Comparison of ENCODE assay signal across 18 mouse cellular contexts in the genomic region with DNA sequence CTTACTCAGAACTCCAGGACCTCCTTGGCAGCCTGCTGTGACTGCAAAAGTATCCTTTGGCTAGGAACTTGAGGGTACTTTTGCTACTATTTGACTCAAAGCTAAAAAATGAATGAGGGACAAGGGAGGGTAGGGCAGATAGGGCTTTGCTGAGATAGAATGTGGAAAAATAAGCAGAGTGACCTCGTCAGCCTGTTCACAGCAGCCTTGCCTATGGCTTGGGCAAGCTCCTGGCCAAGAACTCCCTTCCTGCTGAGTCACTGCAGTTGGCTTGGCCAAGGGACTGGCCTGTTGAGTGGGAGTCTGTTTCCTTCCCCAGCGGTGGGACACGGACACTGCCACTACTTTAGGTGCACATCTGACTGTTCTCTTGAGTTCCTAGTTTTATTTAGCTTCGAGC. TPM values are rescaled to one million over a fixed set of nuclear protein-coding genes. Genes with fewer than 3 reads are reported as not detected.
DNase-seq lines count a peak whose midpoint lies in the region; ATAC-seq lines count a peak whose summit lies in the region.
"Had no signal": no experiment of that assay in that cellular context is flagged by ENCODE, and none has a peak within 500 bp of the region (broad histone marks: within the 10 kb centered on the region; RNA-seq: fewer than 3 reads in every experiment).

No protein-coding gene starts in this region.

- H3K4me2 ChIP-seq in heart, embryonic 14.5 days (ENCODE audit: low read length), result no peak overlapping the region
- H3K4me2 ChIP-seq in neural tube, embryonic 15.5 days, result no peak overlapping the region
- H3K4me2 ChIP-seq: embryonic facial prominence, embryonic 12.5 days; forebrain, embryonic 15.5 days; intestine, embryonic 15.5 days; liver, embryonic 15.5 days; midbrain, embryonic 12.5 days; neural tube, embryonic 13.5 days had no signal

- peak; percentile 30 to 53 for DNase-seq in lung, adult 18-20 months
- no peak for DNase-seq in lung, postnatal 14 days
- DNase-seq in adrenal gland, postnatal 36 days, result peak; percentile 51 to 71
- DNase-seq in skeletal muscle tissue, adult 2 months (ENCODE audit: low read depth, low spot score), result peak; percentile 2
- DNase-seq in thymus, postnatal 0 days (ENCODE audit: low spot score), result no peak
- DNase-seq in left cerebral cortex, postnatal 10 days (ENCODE audit: extremely low spot score in 1 of 2, low spot score in 2 of 2), result no peak
- DNase-seq: cerebellum, adult 18-20 months; thymus, postnatal 4 days had no signal

- intact Hi-C loops in left cerebral cortex, postnatal 10 days (cut with DNase I), result loop anchor here (2.0 to 5.0 kb wide), 2 partner anchors 20 to 71 kb away; no protein-coding TSS in a partner anchor

- no peak; the same call in 1 of the 2 replicates for ATAC-seq in heart, embryonic 14.5 days (ENCODE audit: insufficient number of reproducible peaks, insufficient read depth, low FRiP score, low read depth)
- no peak for ATAC-seq in neural tube, embryonic 15.5 days (ENCODE audit: low FRiP score)
- ATAC-seq: CD4-positive, CD25-positive, alpha-beta regulatory T cell, adult 4 months; forebrain, embryonic 15.5 days; intestine, embryonic 15.5 days had no signal

- H3K9ac ChIP-seq in heart, embryonic 14.5 days (ENCODE audit: low read length), result no peak overlapping the region
- H3K9ac ChIP-seq in neural tube, embryonic 15.5 days (replicated peaks), result no peak overlapping the region
- H3K9ac ChIP-seq: embryonic facial prominence, embryonic 12.5 days; forebrain, embryonic 15.5 days; intestine, embryonic 15.5 days; liver, embryonic 15.5 days; midbrain, embryonic 12.5 days; neural tube, embryonic 13.5 days had no signal

- WGBS in heart, embryonic 14.5 days, result 52% methylated on average over 4 of the region's 4 CpGs
- 90% methylated on average over 4 of the region's 4 CpGs for WGBS in neural tube, embryonic 15.5 days

- no peaks in the 10 kb centered on the region for H3K9me3 ChIP-seq in heart, embryonic 14.5 days (ENCODE audit: control insufficient read depth, low read length)
- no peaks in the 10 kb centered on the region for H3K9me3 ChIP-seq in neural tube, embryonic 15.5 days (replicated peaks)
- H3K9me3 ChIP-seq: embryonic facial prominence, embryonic 12.5 days; forebrain, embryonic 15.5 days; intestine, embryonic 15.5 days; limb, embryonic 10.5 days; liver, embryonic 15.5 days; midbrain, embryonic 12.5 days; neural tube, embryonic 13.5 days had no signal

- H3K4me3 ChIP-seq in heart, embryonic 14.5 days (ENCODE audit: control insufficient read depth in 1 of 2, insufficient read depth in 1 of 2, low read depth in 1 of 2, low read length in 2 of 2), result no peak overlapping the region
- H3K4me3 ChIP-seq in neural tube, embryonic 15.5 days (replicated peaks), result no peak overlapping the region
- H3K4me3 ChIP-seq: embryonic facial prominence, embryonic 12.5 days; forebrain, embryonic 15.5 days; intestine, embryonic 15.5 days; limb, embryonic 10.5 days; liver, embryonic 15.5 days; midbrain, embryonic 12.5 days; neural tube, embryonic 13.5 days had no signal

- H3K27ac ChIP-seq in heart, embryonic 14.5 days (replicated peaks in 1 of 2; ENCODE audit: control insufficient read depth in 1 of 2, insufficient read depth in 1 of 2, low read depth in 2 of 2, low read length in 2 of 2), result peak overlapping the region; percentile 52 to 68; a peak in 3 of 4 replicates
- no peak overlapping the region for H3K27ac ChIP-seq in neural tube, embryonic 15.5 days (replicated peaks)
- H3K27ac ChIP-seq: embryonic facial prominence, embryonic 12.5 days; forebrain, embryonic 15.5 days; intestine, embryonic 15.5 days; limb, embryonic 10.5 days; liver, embryonic 15.5 days; midbrain, embryonic 12.5 days; neural tube, embryonic 13.5 days had no signal

- peaks cover 5% of the 10 kb centered on the region in 2 experiments; a peak in 3 of 4 replicates for H3K4me1 ChIP-seq in heart, embryonic 14.5 days (ENCODE audit: control insufficient read depth in 2 of 2, insufficient read depth in 2 of 2, low read length in 2 of 2)
- peaks cover 15% of the 10 kb centered on the region for H3K4me1 ChIP-seq in neural tube, embryonic 15.5 days
- H3K4me1 ChIP-seq: embryonic facial prominence, embryonic 12.5 days; intestine, embryonic 15.5 days; liver, embryonic 15.5 days had no signal

- H3K36me3 ChIP-seq in heart, embryonic 14.5 days (ENCODE audit: control insufficient read depth, insufficient read depth, low read length), result no peaks in the 10 kb centered on the region
- no peaks in the 10 kb centered on the region for H3K36me3 ChIP-seq in neural tube, embryonic 15.5 days
- H3K36me3 ChIP-seq: embryonic facial prominence, embryonic 12.5 days; forebrain, embryonic 15.5 days; intestine, embryonic 15.5 days; limb, embryonic 10.5 days; liver, embryonic 15.5 days; midbrain, embryonic 12.5 days; neural tube, embryonic 13.5 days had no signal

- no peaks in the 10 kb centered on the region for H3K27me3 ChIP-seq in heart, embryonic 14.5 days (ENCODE audit: control insufficient read depth, insufficient read depth, low read length)
- H3K27me3 ChIP-seq in neural tube, embryonic 15.5 days (replicated peaks), result no peaks in the 10 kb centered on the region
- H3K27me3 ChIP-seq: embryonic facial prominence, embryonic 12.5 days; forebrain, embryonic 15.5 days; neural tube, embryonic 13.5 days had no signal

RNA-seq across cellular contexts. Expression of a gene that starts 57.5 kb away (rescaled TPM):
- total RNA-seq in adrenal gland, postnatal 36 days (2021), result 1 to 10 TPM; 4.4 TPM
- 2.6 and 3.3 TPM in 2 replicates for polyA plus RNA-seq in heart, embryonic 14.5 days (2014; fragmentation: Nextera tagmentation; extraction: Ambion mirVana)
- polyA plus RNA-seq in thymus, postnatal 0 days (2015; fragmentation: Nextera tagmentation; extraction: Ambion mirVana), result 0.13 and 0.44 TPM in 2 replicates
- polyA plus RNA-seq in neural tube, embryonic 15.5 days (2015; fragmentation: Nextera tagmentation; extraction: Ambion mirVana), result 17.0 and 20.9 TPM in 2 replicates
- 10 to 100 TPM; 76.7 to 78.7 TPM for total RNA-seq in left cerebral cortex, postnatal 10 days (2021)

Comparison
In these comparisons a context has a peak if more than half of its experiments do, and no peak if none do; other contexts are left out.
1. DNase-seq: peak in lung, adult 18-20 months (2 of 2), adrenal gland, postnatal 36 days (2 of 2) and skeletal muscle tissue, adult 2 months (single experiment); none in lung, postnatal 14 days (single experiment), thymus, postnatal 0 days (single experiment) and left cerebral cortex, postnatal 10 days (0 of 2).